Mouse (Mus musculus): ENCODE results near the gene H2-DMb2. TPM values are rescaled to one million over a fixed set of nuclear protein-coding genes. Genes with fewer than 3 reads are reported as not detected.
A peak's percentile ranks its signal among the peaks of the same experiment; 100 is the strongest.

H2-DMb2 gene
- polyA plus RNA-seq, 1 experiment: not detected

DNA sequence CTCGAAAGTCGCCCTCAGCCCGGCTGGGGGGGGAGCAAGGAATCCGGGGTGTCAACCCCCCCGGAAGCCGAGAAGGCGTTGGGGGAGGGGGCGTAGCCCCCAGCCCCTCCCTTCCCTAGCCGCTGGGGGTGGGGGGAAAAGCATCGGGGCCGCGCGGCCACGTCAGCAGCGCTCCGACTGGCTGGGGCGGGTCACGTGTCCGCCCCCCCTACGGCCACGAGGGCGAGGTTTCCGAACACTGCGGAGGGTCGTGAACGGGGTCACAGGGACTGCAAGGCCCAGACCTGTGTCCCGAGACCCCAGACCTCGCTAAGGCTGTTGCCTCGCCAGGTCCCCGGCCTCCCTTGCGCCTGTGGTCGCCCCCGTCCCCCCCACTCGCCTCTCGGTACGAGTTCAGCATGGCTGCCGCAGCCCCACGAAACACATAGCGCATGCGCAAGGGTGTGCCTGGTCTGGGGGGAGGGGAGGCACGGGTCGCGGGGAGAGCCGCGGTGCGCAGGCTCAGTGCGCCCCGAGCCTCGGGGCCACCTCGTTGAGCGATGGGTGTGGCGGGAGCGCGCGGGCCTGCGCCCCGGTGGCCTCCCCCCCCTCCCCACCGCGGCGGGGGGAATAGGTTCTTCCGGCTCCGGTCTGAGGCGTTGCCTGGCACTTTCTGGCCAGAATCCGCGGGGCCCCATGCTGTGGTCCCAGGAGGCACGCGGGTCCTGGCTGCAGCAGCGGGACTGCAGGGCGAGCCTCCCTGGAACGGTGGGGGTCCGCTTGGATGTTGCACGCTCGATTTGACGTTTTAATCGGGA lies 20.7 kb upstream of the H2-DMb2 start, which contains the start of gene Brd2:
Brd2 (minus strand) TSS at position 447 of the 797 bp plus-strand sequence.
- no peaks in the 10 kb centered on the region for H3K27me3 ChIP-seq (ENCODE audit: control insufficient read depth)
- TF ChIP-seq GATA1 (IDR thresholded peaks at IDR 0.05; ENCODE audit: low read length): no peak
- H3K4me1 ChIP-seq (ENCODE audit: control insufficient read depth): peaks cover 74% of the 10 kb centered on the region
- peak within 1 kb of the TSS; percentile 100 for H3K4me3 ChIP-seq (replicated peaks)
- H3K9me3 ChIP-seq (ENCODE audit: control insufficient read depth, low read length): no peaks in the 10 kb centered on the region
- peaks cover 23% of the 10 kb centered on the region for H3K36me3 ChIP-seq (ENCODE audit: control insufficient read depth)

DNA sequence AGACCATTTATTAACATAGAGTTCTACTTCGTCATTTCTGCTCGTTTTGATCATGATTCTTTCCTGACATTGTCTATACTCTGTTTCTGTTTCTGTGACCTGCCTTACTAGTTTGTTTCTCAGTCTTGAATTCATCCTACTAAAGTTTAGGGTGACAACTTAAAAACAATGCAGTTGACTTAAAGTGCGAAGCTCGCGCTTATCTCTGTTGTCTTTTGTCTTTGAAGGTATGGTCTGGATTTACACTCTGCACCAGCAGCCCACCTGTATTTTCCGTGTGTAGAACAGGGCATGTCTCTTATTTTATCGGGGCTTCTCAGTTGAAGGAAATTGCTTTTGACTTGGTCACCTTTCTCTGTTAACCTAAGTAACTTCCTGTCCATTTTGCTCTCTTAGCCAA lies 20.0 kb upstream of the H2-DMb2 start:
- Histone ChIP-seq H3K4me3 (replicated peaks) (peak overlapping the region; percentile 100), H3K9me3 (ENCODE audit: control insufficient read depth, low read length) (no peaks in the 10 kb centered on the region), H3K4me1 (ENCODE audit: control insufficient read depth) (peaks cover 74% of the 10 kb centered on the region), H3K36me3 (ENCODE audit: control insufficient read depth) (peaks cover 15% of the 10 kb centered on the region), H3K27me3 (ENCODE audit: control insufficient read depth) (peaks cover 3% of the 10 kb centered on the region)
- TF ChIP-seq TAL1 (IDR thresholded peaks at IDR 0.05; ENCODE audit: low read length) (no peak), GATA1 (IDR thresholded peaks at IDR 0.05; ENCODE audit: low read length) (no peak)

GRCm38 (mm10) chr17:34123518-34123917 lies 19.6 kb upstream of the H2-DMb2 start:
- peaks cover 7% of the 10 kb centered on the region for H3K27me3 ChIP-seq (ENCODE audit: control insufficient read depth)
- H3K4me3 ChIP-seq (replicated peaks): peak overlapping the region; percentile 100
- H3K9me3 ChIP-seq (ENCODE audit: control insufficient read depth, low read length): no peaks in the 10 kb centered on the region
- peaks cover 73% of the 10 kb centered on the region for H3K4me1 ChIP-seq (ENCODE audit: control insufficient read depth)
- peaks cover 11% of the 10 kb centered on the region for H3K36me3 ChIP-seq (ENCODE audit: control insufficient read depth)
- no peak for TF ChIP-seq GATA1 (IDR thresholded peaks at IDR 0.05; ENCODE audit: low read length)
- TF ChIP-seq TAL1 (IDR thresholded peaks at IDR 0.05; ENCODE audit: low read length): no peak

GRCm38 (mm10) chr17:34124649-34125048 lies 18.5 kb upstream of the H2-DMb2 start:
- H3K36me3 ChIP-seq (ENCODE audit: control insufficient read depth): peaks cover 7% of the 10 kb centered on the region
- peaks cover 70% of the 10 kb centered on the region for H3K4me1 ChIP-seq (ENCODE audit: control insufficient read depth)
- no peaks in the 10 kb centered on the region for H3K9me3 ChIP-seq (ENCODE audit: control insufficient read depth, low read length)
- H3K27me3 ChIP-seq (ENCODE audit: control insufficient read depth): peaks cover 18% of the 10 kb centered on the region
- no peak for TF ChIP-seq GATA1 (IDR thresholded peaks at IDR 0.05; ENCODE audit: low read length)
- TF ChIP-seq TAL1 (IDR thresholded peaks at IDR 0.05; ENCODE audit: low read length): no peak
- no peak overlapping the region for H3K4me3 ChIP-seq (replicated peaks)

DNA sequence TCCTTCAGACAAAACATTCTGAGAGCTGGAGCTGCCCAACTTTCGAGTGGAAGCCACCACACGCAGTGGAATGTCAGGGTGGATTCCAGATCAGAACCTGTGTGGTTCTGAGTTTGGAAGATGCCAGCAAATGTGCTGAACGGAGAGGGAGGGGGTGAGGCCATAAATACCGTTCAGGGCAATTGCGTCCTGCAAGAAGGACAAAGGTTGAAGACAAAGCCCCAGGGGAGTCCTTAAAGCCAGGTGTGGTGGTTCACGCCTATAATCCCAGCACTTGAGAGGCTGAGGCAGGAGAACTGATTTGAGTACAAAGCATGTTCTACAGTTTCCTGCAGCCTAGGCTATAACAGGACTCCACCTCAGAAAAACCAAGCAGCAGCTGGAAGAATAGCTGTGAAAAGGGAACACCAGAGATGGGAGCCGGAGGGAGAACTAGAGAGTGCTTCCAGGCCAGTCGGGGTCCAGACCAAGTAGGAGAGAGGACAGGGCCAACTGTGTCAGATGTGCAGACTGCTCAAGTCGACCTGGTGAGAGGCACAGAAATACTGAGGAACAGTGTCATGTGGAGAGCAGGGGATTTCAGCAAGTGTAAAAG lies 16.2 kb upstream of the H2-DMb2 start:
- Histone ChIP-seq H3K36me3 (ENCODE audit: control insufficient read depth) (peaks cover 7% of the 10 kb centered on the region), H3K4me1 (ENCODE audit: control insufficient read depth) (peaks cover 47% of the 10 kb centered on the region), H3K27me3 (ENCODE audit: control insufficient read depth) (peaks cover 31% of the 10 kb centered on the region), H3K4me3 (replicated peaks) (no peak overlapping the region), H3K9me3 (ENCODE audit: control insufficient read depth, low read length) (no peaks in the 10 kb centered on the region)
- TF ChIP-seq TAL1 (IDR thresholded peaks at IDR 0.05; ENCODE audit: low read length) (no peak), GATA1 (IDR thresholded peaks at IDR 0.05; ENCODE audit: low read length) (no peak)

DNA sequence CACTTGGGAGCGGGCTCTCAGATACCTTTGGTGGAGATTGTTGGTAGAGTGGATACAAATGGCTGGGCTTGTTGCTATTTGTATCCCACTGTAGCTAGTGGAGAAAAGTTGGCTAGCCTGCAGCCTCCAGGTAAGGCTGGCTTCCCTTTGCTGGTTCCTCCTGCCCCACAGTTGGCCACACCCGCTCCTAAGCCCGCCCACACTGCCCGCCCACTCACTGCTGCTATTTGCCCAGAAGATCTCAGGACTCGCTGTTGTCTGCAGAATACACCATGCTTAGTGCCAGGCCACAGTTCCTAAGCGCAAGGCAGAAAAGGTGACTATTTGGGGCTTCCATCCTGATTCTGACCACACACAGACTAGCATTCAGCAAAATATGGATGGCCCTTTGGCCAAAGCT lies 15.6 kb upstream of the H2-DMb2 start:
- Histone ChIP-seq H3K4me3 (replicated peaks) (no peak overlapping the region), H3K9me3 (ENCODE audit: control insufficient read depth, low read length) (no peaks in the 10 kb centered on the region), H3K36me3 (ENCODE audit: control insufficient read depth) (peaks cover 7% of the 10 kb centered on the region), H3K4me1 (ENCODE audit: control insufficient read depth) (peaks cover 42% of the 10 kb centered on the region), H3K27me3 (ENCODE audit: control insufficient read depth) (peaks cover 31% of the 10 kb centered on the region)
- TF ChIP-seq TAL1 (IDR thresholded peaks at IDR 0.05; ENCODE audit: low read length) (no peak), GATA1 (IDR thresholded peaks at IDR 0.05; ENCODE audit: low read length) (no peak)

- Histone ChIP-seq H3K9me3 (ENCODE audit: control insufficient read depth, low read length) (no peaks in the 10 kb centered on the region), H3K27me3 (ENCODE audit: control insufficient read depth) (peaks cover 31% of the 10 kb centered on the region), H3K36me3 (ENCODE audit: control insufficient read depth) (peaks cover 7% of the 10 kb centered on the region), H3K4me3 (replicated peaks) (no peak overlapping the region), H3K4me1 (ENCODE audit: control insufficient read depth) (peaks cover 33% of the 10 kb centered on the region)
- TF ChIP-seq TAL1 (IDR thresholded peaks at IDR 0.05; ENCODE audit: low read length) (no peak), GATA1 (IDR thresholded peaks at IDR 0.05; ENCODE audit: low read length) (no peak)
Observed at GRCm38 (mm10) chr17:34128264-34128937, 14.7 kb upstream of the H2-DMb2 start.

DNA sequence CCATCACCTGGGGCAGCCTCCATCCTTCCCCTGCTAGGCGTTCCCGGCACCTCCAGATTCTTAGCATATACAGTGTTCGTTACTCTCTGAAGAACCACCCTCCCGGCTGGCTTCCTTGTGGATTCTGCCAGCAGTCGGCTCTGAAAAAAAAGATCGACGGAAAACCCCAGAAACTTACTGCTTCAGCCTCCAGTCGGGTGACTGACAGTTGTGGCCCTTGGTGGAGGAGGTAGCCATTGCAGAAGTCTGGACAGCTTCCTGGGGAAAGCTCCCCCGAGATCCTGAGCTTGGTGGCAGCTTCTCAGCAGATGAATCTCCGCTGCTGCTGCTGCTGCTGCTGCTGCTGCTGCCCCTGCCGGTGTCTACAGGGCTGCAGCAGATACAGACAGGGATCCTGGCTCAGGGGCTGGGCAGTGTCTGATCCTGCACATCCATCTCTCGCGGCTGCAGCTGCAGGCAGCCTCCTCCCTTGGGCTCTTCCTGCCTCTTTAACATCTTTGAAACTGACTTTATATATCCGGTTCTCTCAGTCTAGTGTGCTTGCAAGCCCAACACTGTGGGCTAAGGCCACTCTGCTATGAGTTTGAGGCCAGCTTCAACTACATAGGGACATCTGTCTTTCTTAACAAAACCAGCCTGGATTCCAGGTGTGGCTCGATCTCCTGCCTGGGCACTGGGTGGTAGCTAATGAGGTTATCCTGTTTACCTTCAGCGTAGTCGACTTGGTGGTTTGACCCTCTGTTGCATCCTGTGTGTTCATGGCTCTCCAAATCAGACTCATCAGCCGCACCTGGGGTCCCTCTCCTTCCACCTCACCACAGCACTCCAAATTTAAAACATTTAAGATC lies 13.9 kb upstream of the H2-DMb2 start:
- peaks cover 25% of the 10 kb centered on the region for H3K4me1 ChIP-seq (ENCODE audit: control insufficient read depth)
- peaks cover 31% of the 10 kb centered on the region for H3K27me3 ChIP-seq (ENCODE audit: control insufficient read depth)
- H3K36me3 ChIP-seq (ENCODE audit: control insufficient read depth): peaks cover 4% of the 10 kb centered on the region; the same call in 1 of the 2 replicates
- no peak overlapping the region for H3K4me3 ChIP-seq (replicated peaks)
- TF ChIP-seq TAL1 (IDR thresholded peaks at IDR 0.05; ENCODE audit: low read length): no peak
- no peak for TF ChIP-seq GATA1 (IDR thresholded peaks at IDR 0.05; ENCODE audit: low read length)
- H3K9me3 ChIP-seq (ENCODE audit: control insufficient read depth, low read length): no peaks in the 10 kb centered on the region
